Mouse (Mus musculus): ENCODE measurements around the gene Meltf. TPM values are rescaled to one million over a fixed set of nuclear protein-coding genes. Genes with fewer than 3 reads are reported as not detected.
"Not testable (repeated sequence)": the region's sequence is repeated elsewhere in the genome, so short reads cannot be mapped to it uniquely, and the experiment has no call there.

Gene Meltf
- polyA plus RNA-seq, 1 experiment from 2014 or later, result 0.12 TPM

- no peaks in the 10 kb centered on the region for H3K9me3 ChIP-seq (ENCODE audit: control insufficient read depth, low read length)
- H3K36me3 ChIP-seq (ENCODE audit: control insufficient read depth, insufficient read depth, low read length), result no peaks in the 10 kb centered on the region
- peak overlapping the region; percentile 83 for H3K4me2 ChIP-seq (ENCODE audit: low read depth, low read length)
- H3K4me1 ChIP-seq (ENCODE audit: control insufficient read depth, insufficient read depth, low read length), result peaks cover 20% of the 10 kb centered on the region
- ATAC-seq (ENCODE audit: low read depth), result no peak
- WGBS, result 9% methylated on average over 13 of the region's 13 CpGs
- peak overlapping the region; percentile 70 for H3K9ac ChIP-seq (replicated peaks; ENCODE audit: low read depth, low read length)
- H3K4me3 ChIP-seq (ENCODE audit: low read depth, low read length), result peak overlapping the region; percentile 39
- H3K27me3 ChIP-seq (ENCODE audit: control insufficient read depth, insufficient read depth, low read length), result no peaks in the 10 kb centered on the region
- peak overlapping the region; percentile 94; the same call in 1 of the 2 replicates for H3K27ac ChIP-seq (ENCODE audit: low read depth, low read length)
Observed at GRCm38 (mm10) chr16:31934550-31935010, 56.0 kb downstream of the Meltf start.

DNA sequence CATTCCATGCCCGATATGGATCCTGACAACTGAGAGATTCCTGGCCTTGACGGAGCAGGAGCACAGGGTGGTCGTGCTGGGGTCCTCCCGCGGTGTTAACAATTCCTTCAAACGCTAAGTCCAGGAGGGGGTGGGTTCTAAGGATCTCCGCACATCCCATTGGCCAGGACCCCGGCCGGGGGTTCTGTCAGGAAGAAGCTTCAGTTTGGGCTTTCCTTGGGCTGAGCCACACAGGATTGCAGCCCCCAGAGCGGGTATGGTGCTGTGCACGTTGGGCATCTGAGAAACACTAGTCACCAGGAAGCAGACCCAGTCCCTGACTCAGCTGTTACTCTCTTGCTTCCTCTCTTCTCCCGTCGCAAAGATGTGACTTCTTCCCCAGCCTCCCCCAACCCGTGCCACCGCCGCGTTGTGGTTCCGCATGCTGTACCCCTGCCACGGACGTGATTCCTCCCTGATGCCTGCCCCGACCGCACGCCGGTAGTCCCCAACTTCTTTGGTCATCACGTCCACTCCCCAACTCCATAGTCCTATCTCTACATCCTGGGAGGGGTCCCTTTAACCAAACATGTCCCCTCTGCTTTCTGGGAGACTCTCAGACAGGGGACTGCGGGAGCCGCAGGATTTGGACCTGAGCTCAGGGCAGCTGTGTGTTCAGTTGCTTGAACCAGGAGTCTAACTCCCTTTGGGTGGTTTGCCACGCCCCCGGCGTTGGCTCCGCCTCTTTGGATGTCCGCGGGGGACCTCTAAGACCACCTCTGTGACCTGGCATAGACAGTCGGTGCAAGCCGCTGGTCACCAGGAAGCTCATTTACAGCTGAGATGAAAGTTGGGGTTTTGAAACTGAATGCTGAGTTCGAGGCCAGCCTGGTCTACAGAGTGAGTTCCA, 56.7 kb downstream of the Meltf start:
- 6% methylated on average over 36 of the region's 36 CpGs for WGBS
- peak overlapping the region; percentile 83 for H3K4me2 ChIP-seq (ENCODE audit: low read depth, low read length)
- no peaks in the 10 kb centered on the region for H3K27me3 ChIP-seq (ENCODE audit: control insufficient read depth, insufficient read depth, low read length)
- H3K9me3 ChIP-seq (ENCODE audit: control insufficient read depth, low read length), result no peaks in the 10 kb centered on the region
- peak overlapping the region; percentile 70 for H3K9ac ChIP-seq (replicated peaks; ENCODE audit: low read depth, low read length)
- H3K36me3 ChIP-seq (ENCODE audit: control insufficient read depth, insufficient read depth, low read length), result no peaks in the 10 kb centered on the region
- H3K4me1 ChIP-seq (ENCODE audit: control insufficient read depth, insufficient read depth, low read length), result peaks cover 20% of the 10 kb centered on the region
- H3K27ac ChIP-seq (ENCODE audit: low read depth, low read length), result no peak overlapping the region
- peak overlapping the region; percentile 39 for H3K4me3 ChIP-seq (ENCODE audit: low read depth, low read length)
- ATAC-seq (ENCODE audit: low read depth), result no peak

DNA sequence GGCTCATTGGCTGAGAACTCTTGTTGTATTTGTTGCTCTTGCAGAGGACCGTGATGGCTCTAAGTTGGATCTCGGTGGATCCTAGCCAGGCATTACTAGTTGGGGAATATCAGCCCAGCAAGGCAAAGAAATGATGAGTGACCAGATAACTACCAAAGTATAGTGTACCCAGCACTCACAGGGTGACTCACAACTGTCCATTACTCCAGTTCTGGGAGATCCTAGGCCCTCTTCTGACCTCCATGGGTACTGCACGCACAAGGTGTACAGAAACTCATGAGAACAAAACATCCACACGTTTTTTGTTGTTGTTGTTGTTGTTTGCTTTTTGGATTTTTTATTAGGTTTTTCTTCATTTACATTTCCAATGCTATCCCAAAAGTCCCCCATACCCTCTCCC, 58.0 kb downstream of the Meltf start:
- Histone ChIP-seq H3K9ac (replicated peaks; ENCODE audit: low read depth, low read length) (no peak overlapping the region), H3K9me3 (ENCODE audit: control insufficient read depth, low read length) (no peaks in the 10 kb centered on the region), H3K27ac (ENCODE audit: low read depth, low read length) (no peak overlapping the region), H3K4me1 (ENCODE audit: control insufficient read depth, insufficient read depth, low read length) (peaks cover 20% of the 10 kb centered on the region), H3K36me3 (ENCODE audit: control insufficient read depth, insufficient read depth, low read length) (no peaks in the 10 kb centered on the region), H3K4me2 (ENCODE audit: low read depth, low read length) (no peak overlapping the region), H3K27me3 (ENCODE audit: control insufficient read depth, insufficient read depth, low read length) (no peaks in the 10 kb centered on the region), H3K4me3 (ENCODE audit: low read depth, low read length) (no peak overlapping the region)
- no peak for ATAC-seq (ENCODE audit: low read depth)
- WGBS, result 84% methylated on average over 4 of the region's 4 CpGs

DNA sequence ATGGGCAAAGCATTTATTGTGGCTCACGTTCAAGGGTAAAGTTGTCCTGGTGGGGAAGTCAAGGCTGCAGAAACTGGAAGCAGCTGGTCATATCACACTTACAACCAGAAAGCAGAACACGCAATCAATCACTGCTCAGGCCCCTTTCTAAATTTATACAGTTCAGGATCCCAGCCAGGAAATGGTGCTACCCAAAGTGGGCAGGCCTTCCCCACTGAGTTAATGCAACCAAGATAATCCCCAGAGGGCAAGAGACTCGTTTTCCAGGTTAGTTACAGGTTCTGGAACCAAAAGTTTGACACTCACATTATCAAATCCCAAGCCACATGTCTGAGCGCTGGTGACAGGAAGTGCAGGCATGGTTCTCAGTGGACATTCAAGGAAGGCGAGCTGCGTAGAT, 60.2 kb downstream of the Meltf start:
- no peak overlapping the region for H3K4me3 ChIP-seq (ENCODE audit: low read depth, low read length)

DNA sequence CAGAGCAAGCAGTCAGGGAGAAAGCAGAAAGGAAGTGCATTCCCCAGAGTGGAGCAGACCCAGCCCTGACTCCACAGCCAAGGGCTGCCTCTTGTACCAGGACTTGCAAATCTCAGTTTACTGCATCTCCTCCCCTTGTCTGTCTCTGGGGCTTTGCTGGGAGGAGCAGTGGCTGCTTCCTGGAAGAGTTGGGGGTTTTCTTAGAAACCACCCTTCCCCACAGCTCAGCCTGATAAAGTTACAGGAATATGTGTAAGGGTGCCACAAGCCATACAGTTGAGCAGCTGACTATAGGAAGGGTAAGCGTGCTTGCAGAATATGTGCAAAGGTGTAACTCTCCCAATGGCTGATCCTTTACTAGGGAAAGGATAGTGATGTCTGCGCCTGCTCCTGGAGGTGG, 62.0 kb downstream of the Meltf start:
- Histone ChIP-seq H3K27ac (ENCODE audit: low read depth, low read length) (no peak overlapping the region), H3K9me3 (ENCODE audit: control insufficient read depth, low read length) (no peaks in the 10 kb centered on the region), H3K9ac (replicated peaks; ENCODE audit: low read depth, low read length) (no peak overlapping the region), H3K4me1 (ENCODE audit: control insufficient read depth, insufficient read depth, low read length) (0 out of 2 replicates have a peak, but pooled peaks cover 3% of the 10 kb centered on the region), H3K27me3 (ENCODE audit: control insufficient read depth, insufficient read depth, low read length) (no peaks in the 10 kb centered on the region), H3K4me2 (ENCODE audit: low read depth, low read length) (no peak overlapping the region), H3K4me3 (ENCODE audit: low read depth, low read length) (no peak overlapping the region), H3K36me3 (ENCODE audit: control insufficient read depth, insufficient read depth, low read length) (no peaks in the 10 kb centered on the region)
- 72% methylated on average over 2 of the region's 2 CpGs for WGBS
- no peak for ATAC-seq (ENCODE audit: low read depth)

More for the DNA sequence above, 60.2 kb downstream of the Meltf start:
- WGBS, result 73% methylated on average over 6 of the region's 6 CpGs
- Histone ChIP-seq H3K27ac (ENCODE audit: low read depth, low read length) (no peak overlapping the region), H3K9me3 (ENCODE audit: control insufficient read depth, low read length) (no peaks in the 10 kb centered on the region), H3K4me1 (ENCODE audit: control insufficient read depth, insufficient read depth, low read length) (peaks cover 13% of the 10 kb centered on the region; the same call in 1 of the 2 replicates), H3K27me3 (ENCODE audit: control insufficient read depth, insufficient read depth, low read length) (no peaks in the 10 kb centered on the region), H3K36me3 (ENCODE audit: control insufficient read depth, insufficient read depth, low read length) (no peaks in the 10 kb centered on the region), H3K9ac (replicated peaks; ENCODE audit: low read depth, low read length) (no peak overlapping the region), H3K4me2 (ENCODE audit: low read depth, low read length) (no peak overlapping the region)
- ATAC-seq (ENCODE audit: low read depth), result no peak

GRCm38 (mm10) chr16:31943980-31944379, 65.4 kb downstream of the Meltf start:
- Histone ChIP-seq H3K4me2 (ENCODE audit: low read depth, low read length) (no peak overlapping the region), H3K4me1 (ENCODE audit: control insufficient read depth, insufficient read depth, low read length) (peaks cover 21% of the 10 kb centered on the region), H3K9me3 (ENCODE audit: control insufficient read depth, low read length) (no peaks in the 10 kb centered on the region), H3K9ac (replicated peaks; ENCODE audit: low read depth, low read length) (no peak overlapping the region), H3K27ac (ENCODE audit: low read depth, low read length) (no peak overlapping the region), H3K36me3 (ENCODE audit: control insufficient read depth, insufficient read depth, low read length) (no peaks in the 10 kb centered on the region), H3K4me3 (ENCODE audit: low read depth, low read length) (no peak overlapping the region), H3K27me3 (ENCODE audit: control insufficient read depth, insufficient read depth, low read length) (no peaks in the 10 kb centered on the region)
- 8% methylated on average over 10 of the region's 10 CpGs for WGBS
- ATAC-seq (ENCODE audit: low read depth), result peak; percentile 28; the same call in 1 of the 2 replicates

GRCm38 (mm10) chr16:31944698-31945255, 66.2 kb downstream of the Meltf start:
- no peak overlapping the region for H3K27ac ChIP-seq (ENCODE audit: low read depth, low read length)
- no peaks in the 10 kb centered on the region for H3K36me3 ChIP-seq (ENCODE audit: control insufficient read depth, insufficient read depth, low read length)
- H3K4me1 ChIP-seq (ENCODE audit: control insufficient read depth, insufficient read depth, low read length), result peaks cover 27% of the 10 kb centered on the region
- no peak for ATAC-seq (ENCODE audit: low read depth)
- no peak overlapping the region for H3K4me3 ChIP-seq (ENCODE audit: low read depth, low read length)
- no peaks in the 10 kb centered on the region for H3K9me3 ChIP-seq (ENCODE audit: control insufficient read depth, low read length)
- H3K27me3 ChIP-seq (ENCODE audit: control insufficient read depth, insufficient read depth, low read length), result no peaks in the 10 kb centered on the region
- H3K9ac ChIP-seq (replicated peaks; ENCODE audit: low read depth, low read length), result no peak overlapping the region
- WGBS, result 90% methylated on average over 12 of the region's 12 CpGs
- H3K4me2 ChIP-seq (ENCODE audit: low read depth, low read length), result no peak overlapping the region

- H3K4me3 ChIP-seq (ENCODE audit: low read depth, low read length), result no peak overlapping the region
- H3K4me1 ChIP-seq (ENCODE audit: control insufficient read depth, insufficient read depth, low read length), result peaks cover 27% of the 10 kb centered on the region
- 93% methylated on average over 6 of the region's 6 CpGs for WGBS
- H3K27me3 ChIP-seq (ENCODE audit: control insufficient read depth, insufficient read depth, low read length), result no peaks in the 10 kb centered on the region
- no peaks in the 10 kb centered on the region for H3K9me3 ChIP-seq (ENCODE audit: control insufficient read depth, low read length)
- no peak for ATAC-seq (ENCODE audit: low read depth)
- H3K4me2 ChIP-seq (ENCODE audit: low read depth, low read length), result no peak overlapping the region
- no peak overlapping the region for H3K9ac ChIP-seq (replicated peaks; ENCODE audit: low read depth, low read length)
- H3K36me3 ChIP-seq (ENCODE audit: control insufficient read depth, insufficient read depth, low read length), result no peaks in the 10 kb centered on the region
- no peak overlapping the region for H3K27ac ChIP-seq (ENCODE audit: low read depth, low read length)
Observed at GRCm38 (mm10) chr16:31945372-31945771, 66.8 kb downstream of the Meltf start.

GRCm38 (mm10) chr16:31945986-31946385, 67.4 kb downstream of the Meltf start:
- H3K4me3 ChIP-seq (ENCODE audit: low read depth, low read length); H3K9me3 ChIP-seq (ENCODE audit: control insufficient read depth, low read length); H3K36me3 ChIP-seq (ENCODE audit: control insufficient read depth, insufficient read depth, low read length); ATAC-seq (ENCODE audit: low read depth); H3K9ac ChIP-seq (replicated peaks; ENCODE audit: low read depth, low read length); H3K27ac ChIP-seq (ENCODE audit: low read depth, low read length); H3K27me3 ChIP-seq (ENCODE audit: control insufficient read depth, insufficient read depth, low read length); H3K4me2 ChIP-seq (ENCODE audit: low read depth, low read length): not testable (repeated sequence)
- WGBS, result 87% methylated on average over 6 of the region's 6 CpGs
- H3K4me1 ChIP-seq (ENCODE audit: control insufficient read depth, insufficient read depth, low read length), result peaks cover 27% of the 10 kb centered on the region

All from neural tube, embryonic 14.5 days (tissue).